29 mouse cellular contexts compared by ENCODE assay signal in the genomic region with DNA sequence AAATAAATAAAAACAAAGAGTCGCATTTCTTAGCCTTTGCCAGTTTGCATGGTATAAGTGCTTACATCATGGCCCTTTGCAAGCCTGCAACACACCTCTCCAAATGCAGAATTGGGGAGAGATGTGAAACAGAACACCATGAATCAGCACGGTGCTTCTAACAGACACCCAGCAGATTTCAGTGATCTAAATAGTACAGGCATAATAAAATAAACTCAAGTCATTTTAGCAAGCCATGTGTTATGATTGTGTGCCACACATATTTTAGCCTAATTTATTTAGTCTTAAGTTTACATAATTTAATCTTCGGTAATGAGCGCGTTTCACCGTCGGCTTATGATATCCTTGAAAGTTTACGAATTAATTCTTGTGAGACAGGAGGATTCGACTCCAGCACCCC.
"Had no signal": no experiment of that assay in that cellular context is flagged by ENCODE, and none has a peak within 500 bp of the region (broad histone marks: within the 10 kb centered on the region; RNA-seq: fewer than 3 reads in every experiment).

No protein-coding gene starts in this region.

- H3K36me3 ChIP-seq: heart, embryonic 10.5 days; heart, embryonic 12.5 days; hindbrain, embryonic 10.5 days; hindbrain, embryonic 12.5 days; intestine, embryonic 15.5 days; limb, embryonic 10.5 days; limb, embryonic 12.5 days; liver, embryonic 13.5 days; liver, embryonic 15.5 days had no signal

- H3K9ac ChIP-seq: heart, embryonic 12.5 days; hindbrain, embryonic 12.5 days; hindbrain, embryonic 14.5 days; intestine, embryonic 15.5 days; limb, embryonic 12.5 days; liver, embryonic 13.5 days; liver, embryonic 15.5 days; liver, postnatal 0 days had no signal

- H3K9me3 ChIP-seq: heart, embryonic 10.5 days; heart, embryonic 12.5 days; hindbrain, embryonic 10.5 days; hindbrain, embryonic 12.5 days; intestine, embryonic 15.5 days; limb, embryonic 10.5 days; limb, embryonic 12.5 days; liver, embryonic 13.5 days; liver, embryonic 15.5 days had no signal

- DNase-seq: gastrocnemius, adult 2 months; gastrocnemius, postnatal 10 days; gastrocnemius, postnatal 25 days; heart, adult 18-20 months; heart, postnatal 10 days; heart, postnatal 4 days; kidney, adult 18-20 months; kidney, adult 8-10 months; kidney, postnatal 10 days; kidney, postnatal 25 days; kidney, postnatal 4 days; liver; liver, embryonic 13.5 days; liver, postnatal 0 days had no signal

- H3K27me3 ChIP-seq: heart, embryonic 12.5 days; hindbrain, embryonic 12.5 days; intestine, embryonic 15.5 days; limb, embryonic 12.5 days; liver, embryonic 13.5 days; liver, embryonic 15.5 days had no signal

- ATAC-seq: hindbrain, embryonic 16.5 days; inflammation-experienced regulatory T-cells, adult 6 months; intestine, embryonic 15.5 days; intestine, postnatal 0 days; liver, postnatal 0 days had no signal

- H3K4me1 ChIP-seq: heart, embryonic 10.5 days; heart, embryonic 12.5 days; hindbrain, embryonic 12.5 days; intestine, embryonic 15.5 days; limb, embryonic 10.5 days; limb, embryonic 12.5 days; liver, embryonic 13.5 days; liver, embryonic 15.5 days had no signal

- H3K4me2 ChIP-seq: heart, embryonic 12.5 days; hindbrain, embryonic 12.5 days; hindbrain, embryonic 14.5 days; intestine, embryonic 15.5 days; limb, embryonic 12.5 days; liver, embryonic 11.5 days; liver, embryonic 13.5 days; liver, embryonic 15.5 days had no signal

- H3K27ac ChIP-seq: gastrocnemius, adult 2 months; heart, embryonic 10.5 days; hindbrain, embryonic 10.5 days; hindbrain, embryonic 12.5 days; hindbrain, embryonic 14.5 days; intestine, embryonic 15.5 days; layer of hippocampus, adult 2 months; left cerebral cortex, adult 2 months; limb, embryonic 10.5 days; limb, embryonic 12.5 days; liver, embryonic 13.5 days; liver, embryonic 15.5 days had no signal

- H3K4me3 ChIP-seq: gastrocnemius, adult 2 months; heart, embryonic 10.5 days; heart, embryonic 12.5 days; hindbrain, embryonic 10.5 days; hindbrain, embryonic 12.5 days; intestine, embryonic 15.5 days; layer of hippocampus, adult 2 months; left cerebral cortex, adult 2 months; limb, embryonic 10.5 days; limb, embryonic 12.5 days; liver, embryonic 13.5 days; liver, embryonic 15.5 days had no signal
